Mouse (Mus musculus): ENCODE measurements at regions not wholly inside any gene's neighbourhood (a gene's known extent, or its start where the extent isn't known, plus 50 kb on each side); places are given as distances from the start of the nearest gene placed in this dataset.

DNA sequence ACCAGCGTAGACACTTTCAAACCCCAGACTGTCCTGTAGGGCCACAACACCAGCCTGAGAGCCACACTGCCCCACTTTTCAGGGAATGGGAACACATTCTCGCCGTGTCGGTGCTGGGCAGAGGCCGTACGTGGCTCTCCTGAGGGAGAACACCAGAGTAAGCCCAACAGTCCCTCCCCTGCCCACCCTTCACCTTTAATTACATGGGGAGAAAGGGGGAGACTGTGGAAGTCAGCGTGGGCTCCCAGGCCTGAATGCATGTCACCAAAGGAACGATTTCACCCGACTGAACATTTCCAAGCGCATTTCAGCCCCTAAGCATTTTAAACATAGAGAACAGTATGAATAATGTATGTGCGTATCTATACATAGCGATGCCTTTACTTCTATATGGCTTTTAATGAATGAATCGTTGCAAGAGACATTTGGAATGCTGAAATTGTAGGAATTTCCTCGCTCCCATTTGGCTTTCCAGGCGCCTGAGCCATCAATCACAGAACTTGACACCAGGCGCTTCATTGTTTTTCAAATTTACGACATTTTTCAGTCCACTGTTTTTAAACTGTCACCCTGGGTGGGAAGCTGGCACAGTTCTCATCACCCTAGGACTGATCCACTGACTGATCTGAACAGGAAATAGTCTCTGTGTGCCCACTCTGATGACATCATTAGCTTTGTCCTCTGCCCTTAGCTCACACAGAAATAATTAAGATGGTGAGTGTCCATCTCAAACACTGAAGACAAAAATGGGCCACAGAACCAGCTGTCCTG, 152.3 kb downstream of the Atp23 start:
- ATAC-seq (ENCODE audit: poor library complexity, severe bottlenecking): no peak

DNA sequence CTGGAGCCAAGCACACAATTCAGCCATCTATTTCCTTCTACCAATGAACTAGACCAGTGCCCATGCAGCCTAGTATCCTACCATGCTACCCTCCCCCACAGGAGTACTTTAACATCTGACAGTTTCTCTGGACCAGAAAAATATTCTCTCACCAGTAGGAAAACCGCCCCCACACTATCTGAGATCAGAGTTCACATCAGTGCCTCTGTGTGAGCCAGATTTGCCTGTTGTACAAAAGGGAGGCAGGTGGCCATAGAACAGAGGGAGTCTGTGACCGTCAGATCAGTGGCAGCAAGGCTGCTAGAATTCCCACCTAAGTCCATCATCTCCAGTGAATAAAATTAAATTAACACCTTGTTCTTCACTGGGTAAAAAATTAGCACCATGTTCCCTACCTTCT, 166.5 kb downstream of the Atp23 start:
- no peak for ATAC-seq (ENCODE audit: poor library complexity, severe bottlenecking)

- ATAC-seq (ENCODE audit: poor library complexity, severe bottlenecking): no peak
Observed at GRCm38 (mm10) chr10:126727840-126728239, 173.3 kb downstream of the Atp23 start.

DNA sequence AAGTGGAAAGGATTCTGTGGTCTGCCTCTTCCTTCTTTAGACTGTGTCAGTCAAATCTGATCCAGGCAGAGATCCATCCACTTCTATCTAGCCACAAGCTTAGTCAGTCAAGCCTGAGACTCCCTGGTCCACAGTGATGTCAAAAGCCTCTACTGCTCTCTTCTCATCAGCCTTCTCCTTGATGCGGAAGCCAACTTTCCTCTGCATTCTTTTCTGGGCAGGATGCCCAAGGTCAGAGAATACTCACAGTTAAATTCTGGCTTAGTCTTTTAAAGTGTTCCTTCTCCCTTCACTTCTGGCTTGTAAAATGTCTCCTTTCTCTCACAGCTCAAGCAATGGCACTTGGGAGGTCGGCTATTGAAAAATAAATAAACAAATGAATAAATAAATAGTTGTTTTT, 183.2 kb downstream of the Atp23 start:
- ATAC-seq (ENCODE audit: poor library complexity, severe bottlenecking): no peak

- no peak for ATAC-seq (ENCODE audit: poor library complexity, severe bottlenecking)
Observed at GRCm38 (mm10) chr10:126711758-126712157, 189.4 kb downstream of the Atp23 start.

GRCm38 (mm10) chr10:126709219-126709917, 191.8 kb downstream of the Atp23 start:
- no peak for ATAC-seq (ENCODE audit: poor library complexity, severe bottlenecking)

DNA sequence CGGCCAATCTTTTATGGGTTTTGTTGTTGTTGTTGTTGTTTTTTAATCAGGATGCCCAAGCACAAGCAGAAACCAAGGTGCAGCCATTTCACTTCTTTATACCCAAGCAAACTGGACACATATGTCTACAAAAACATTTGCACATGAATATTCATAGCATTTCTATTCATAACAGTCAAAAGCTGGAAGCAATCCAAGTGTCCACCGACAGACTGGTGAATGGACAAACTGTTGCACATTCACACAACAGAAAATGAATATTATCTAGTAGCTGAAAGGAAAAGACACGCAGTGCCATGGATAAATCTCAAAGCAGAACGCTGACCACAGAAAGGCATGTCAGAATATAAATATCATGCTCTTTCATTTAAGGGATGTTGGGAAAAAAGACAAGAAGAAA, 192.4 kb downstream of the Atp23 start:
- no peak for ATAC-seq (ENCODE audit: poor library complexity, severe bottlenecking)

- ATAC-seq (ENCODE audit: poor library complexity, severe bottlenecking): no peak
Observed at GRCm38 (mm10) chr10:126708215-126708614, 192.9 kb downstream of the Atp23 start.

- no peak for ATAC-seq (ENCODE audit: poor library complexity, severe bottlenecking)
Observed at GRCm38 (mm10) chr10:126697086-126697485, 204.1 kb downstream of the Atp23 start.

DNA sequence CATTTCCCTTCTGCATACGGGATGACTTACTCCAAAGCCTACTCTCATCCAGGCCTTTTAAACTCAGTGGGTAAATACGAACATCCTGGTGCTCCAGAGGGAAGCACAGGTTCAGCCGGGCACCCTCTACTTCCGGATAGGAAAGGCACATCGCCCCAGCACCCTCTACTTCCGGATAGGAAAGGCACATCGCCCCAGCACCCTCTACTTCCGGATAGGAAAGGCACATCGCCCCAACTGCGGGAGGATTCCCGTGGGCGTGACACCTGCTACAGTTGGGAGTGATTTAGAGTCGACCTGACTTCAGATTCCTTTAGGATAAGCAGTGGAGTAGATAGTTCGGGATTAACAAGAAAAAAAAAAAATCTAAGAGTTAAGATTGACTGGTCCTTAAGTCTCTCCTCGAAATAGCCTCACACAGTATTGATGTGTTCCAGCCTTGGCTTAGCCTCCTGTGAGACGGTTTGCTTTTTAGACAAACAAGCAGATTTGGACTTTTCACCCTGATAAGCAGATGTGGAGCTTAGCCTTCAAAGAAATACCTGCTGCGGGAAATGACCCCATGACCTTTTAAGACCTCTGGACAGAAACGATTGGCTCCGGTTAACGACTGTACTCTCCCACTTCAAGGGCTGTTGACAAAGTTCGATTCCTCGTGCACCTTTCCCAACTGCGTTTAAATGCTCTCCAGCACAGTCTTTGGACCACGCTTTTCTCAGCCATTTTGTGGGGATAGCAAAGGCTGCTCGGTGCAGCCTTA, 210.1 kb downstream of the Atp23 start:
- ATAC-seq (ENCODE audit: poor library complexity, severe bottlenecking): no peak

DNA sequence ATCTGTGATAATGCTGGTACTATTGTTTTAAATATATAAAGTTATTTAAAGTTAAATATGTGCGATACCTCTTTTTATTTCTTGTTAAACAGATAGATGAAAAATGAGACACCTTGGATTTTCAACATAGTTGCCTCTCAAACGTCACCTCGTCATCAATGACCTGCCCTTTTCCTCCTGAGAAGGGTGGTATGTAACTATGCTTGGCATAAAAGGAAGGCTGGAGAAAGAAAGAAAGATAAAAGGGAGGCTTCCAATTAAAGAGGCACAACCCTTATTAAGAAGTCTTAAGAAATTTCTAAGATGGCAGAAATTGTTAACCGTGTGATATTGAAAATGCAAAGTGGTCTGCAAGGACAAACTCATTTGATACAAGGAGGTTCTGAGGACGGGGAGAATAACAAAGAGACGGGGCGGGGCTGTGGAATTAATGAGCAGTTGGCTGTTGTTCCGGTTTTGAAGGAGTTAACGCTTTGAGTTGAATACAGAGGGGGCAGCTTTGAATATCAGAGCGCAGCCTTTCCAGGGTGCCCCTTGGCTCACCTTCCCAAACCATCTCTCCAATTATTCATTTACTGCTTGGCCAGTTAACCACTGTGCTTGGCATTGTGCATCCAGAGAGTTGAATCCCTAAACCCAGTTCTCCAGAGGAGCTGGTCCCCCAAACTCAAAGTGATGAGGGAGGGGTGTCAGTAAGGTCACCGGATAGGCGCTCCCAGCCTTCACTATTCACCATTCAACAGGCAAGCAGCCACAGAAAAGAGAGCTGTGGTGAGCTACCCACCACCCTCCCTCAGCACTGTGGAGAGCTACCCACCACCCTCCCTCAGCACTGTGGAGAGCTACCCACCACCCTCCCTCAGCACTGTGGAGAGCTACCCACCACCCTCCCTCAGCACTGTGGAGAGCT, 220.6 kb downstream of the Atp23 start:
- ATAC-seq (ENCODE audit: poor library complexity, severe bottlenecking): no peak

DNA sequence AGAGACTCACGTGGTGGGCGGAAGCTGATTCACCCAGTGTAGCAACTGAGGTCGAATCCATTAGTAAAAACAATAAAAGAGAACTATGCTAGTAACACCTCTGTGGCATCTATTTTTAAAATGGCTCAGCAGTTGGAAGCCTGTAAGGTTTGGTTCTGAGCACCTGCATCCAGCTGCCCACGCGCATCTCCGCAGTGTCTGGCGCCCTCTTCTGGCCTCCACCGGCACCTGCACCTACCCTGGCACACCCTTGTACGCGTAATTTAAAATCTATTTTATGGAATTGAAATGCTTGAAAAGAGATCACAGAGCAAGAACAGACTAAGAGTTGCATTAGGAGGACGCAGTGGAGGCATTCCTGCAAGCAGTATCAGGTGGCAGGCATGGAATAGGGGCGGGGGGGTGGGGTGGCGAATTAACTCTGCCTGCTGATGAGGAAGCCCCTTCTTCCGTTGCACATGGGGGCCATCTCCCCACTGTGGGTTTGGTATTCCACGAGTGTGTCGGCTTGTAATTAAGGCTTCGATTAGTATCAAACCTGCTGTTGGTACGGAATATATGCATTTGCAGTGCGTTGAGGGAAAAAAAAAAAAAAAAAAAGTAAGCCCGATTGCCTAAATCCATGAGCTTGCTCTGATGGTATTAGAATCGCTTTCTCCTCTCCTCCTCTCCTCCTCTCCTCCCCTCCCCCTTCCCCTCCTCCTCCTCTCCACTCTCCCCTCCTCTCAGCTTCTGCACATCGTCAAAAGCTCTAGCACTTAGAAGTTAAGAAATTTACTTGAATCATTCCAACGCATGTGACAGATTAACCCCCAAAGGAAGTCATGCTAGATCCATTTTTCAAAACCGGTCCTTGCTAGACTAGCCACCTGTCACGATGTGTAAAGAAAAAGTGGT, 221.7 kb downstream of the Atp23 start:
- no peak for ATAC-seq (ENCODE audit: poor library complexity, severe bottlenecking)

DNA sequence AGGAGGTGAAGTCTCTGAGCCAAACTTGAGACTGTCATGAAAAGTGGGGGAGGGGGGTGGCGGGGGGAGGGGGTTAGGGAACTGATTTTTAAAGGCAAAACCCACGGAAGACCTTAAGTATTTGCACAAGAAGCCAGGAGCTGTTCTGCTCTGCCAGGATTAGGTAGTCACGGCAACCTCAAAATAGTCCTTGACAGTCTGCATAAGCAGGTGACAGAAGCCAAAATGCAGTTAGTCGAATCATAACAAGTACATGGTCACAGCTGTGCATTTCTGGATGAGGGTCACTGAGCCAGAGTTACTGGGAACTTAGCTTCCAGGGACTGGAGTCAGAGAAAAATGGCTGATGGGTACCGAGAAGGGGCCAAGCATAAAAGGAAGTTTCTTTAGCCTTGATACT, 227.7 kb downstream of the Atp23 start:
- ATAC-seq (ENCODE audit: poor library complexity, severe bottlenecking): no peak

GRCm38 (mm10) chr10:126664408-126665083, 236.6 kb downstream of the Atp23 start:
- ATAC-seq (ENCODE audit: poor library complexity, severe bottlenecking): no peak

DNA sequence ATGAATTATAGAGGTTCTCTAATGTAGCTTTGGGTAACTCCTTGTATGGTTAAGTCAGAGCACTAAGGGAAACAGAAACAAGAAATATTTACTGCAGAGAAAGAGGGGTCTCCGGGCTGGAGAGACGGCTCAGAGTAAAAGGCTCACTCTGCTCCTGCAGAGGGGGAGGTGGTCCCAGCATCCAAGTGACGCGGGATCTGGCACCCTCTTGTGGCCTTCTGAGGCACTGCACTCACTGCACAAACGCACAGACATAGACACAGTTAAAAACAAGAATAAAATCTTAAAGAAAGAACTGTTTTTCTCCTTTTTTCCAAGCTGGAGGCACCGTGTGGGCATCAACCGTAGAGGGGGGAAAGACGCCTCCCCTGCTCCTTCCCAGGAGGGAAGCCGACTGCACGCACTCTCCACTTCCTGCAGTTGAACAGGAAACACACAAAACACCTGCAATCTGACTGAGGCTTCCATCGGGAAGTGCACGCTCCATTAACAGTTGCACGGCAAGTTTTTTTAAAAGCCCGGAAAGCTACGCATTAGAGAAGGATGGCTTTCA, 237.6 kb downstream of the Atp23 start:
- ATAC-seq (ENCODE audit: poor library complexity, severe bottlenecking): no peak

- no peak for ATAC-seq (ENCODE audit: poor library complexity, severe bottlenecking)
Observed at GRCm38 (mm10) chr10:126662765-126663164, 238.4 kb downstream of the Atp23 start.

- no peak for ATAC-seq (ENCODE audit: poor library complexity, severe bottlenecking)
Observed at GRCm38 (mm10) chr10:126661095-126661615, 240.0 kb downstream of the Atp23 start.

GRCm38 (mm10) chr10:126660024-126660423, 241.1 kb downstream of the Atp23 start:
- ATAC-seq (ENCODE audit: poor library complexity, severe bottlenecking): no peak

DNA sequence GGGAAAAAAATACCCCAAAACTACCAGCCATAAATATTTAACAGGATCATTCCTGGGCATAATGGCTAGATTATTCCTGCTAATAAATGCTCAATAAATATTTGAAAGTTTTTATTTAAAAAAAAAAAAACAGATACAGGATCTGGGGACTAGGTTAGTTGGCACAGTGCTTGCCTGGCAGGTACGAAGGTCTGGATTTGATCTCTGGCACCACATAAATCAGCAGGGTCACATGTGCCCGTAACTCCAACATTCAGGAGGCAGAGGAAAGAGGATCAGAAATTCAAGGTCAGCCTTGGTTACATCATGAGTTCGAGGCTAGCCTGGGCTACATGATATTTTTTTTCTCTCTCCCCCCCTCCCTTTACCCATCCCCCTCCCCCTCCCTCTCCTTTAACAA, 248.5 kb downstream of the Atp23 start:
- no peak for ATAC-seq (ENCODE audit: poor library complexity, severe bottlenecking)

All from megakaryocyte, adult 5-6 weeks (primary cell).